Mouse (Mus musculus): ENCODE measurements at regions not wholly inside any gene's neighbourhood (a gene's known extent, or its start where the extent isn't known, plus 50 kb on each side); places are given as distances from the start of the nearest gene placed in this dataset.

DNA sequence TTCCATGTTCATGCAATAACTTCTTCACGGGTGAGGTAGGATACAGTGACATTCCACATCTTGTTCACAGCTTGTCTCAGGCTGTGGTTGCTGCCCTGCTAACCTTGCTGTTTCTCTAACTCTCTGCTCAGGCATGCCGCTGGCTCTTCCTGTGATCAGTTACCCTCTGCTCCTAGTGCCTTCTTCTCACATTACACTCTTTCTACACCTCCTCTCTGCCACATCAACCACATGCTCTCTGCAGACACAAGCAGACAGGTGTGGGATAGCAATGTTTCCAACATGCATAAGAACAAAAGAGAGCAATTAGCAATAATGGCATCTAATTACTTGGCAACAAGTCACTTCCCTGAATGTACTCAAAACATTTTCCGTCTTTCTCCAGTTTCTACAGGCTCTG lies 128.7 kb downstream of the Nfkbiz start:
- Histone ChIP-seq H3K4me3 (ENCODE audit: low read depth, low read length) (no peak overlapping the region), H3K27ac (ENCODE audit: low read depth, low read length) (no peak overlapping the region), H3K9me3 (ENCODE audit: low read length) (no peaks in the 10 kb centered on the region), H3K4me2 (ENCODE audit: low read depth, low read length, poor library complexity, severe bottlenecking) (no peak overlapping the region), H3K36me3 (ENCODE audit: insufficient read depth, low read length) (no peaks in the 10 kb centered on the region), H3K9ac (replicated peaks; ENCODE audit: low read length, poor library complexity, severe bottlenecking) (no peak overlapping the region), H3K4me1 (ENCODE audit: insufficient read depth, low read length) (no peaks in the 10 kb centered on the region), H3K27me3 (ENCODE audit: insufficient read depth, low read length) (no peaks in the 10 kb centered on the region)
- ATAC-seq (ENCODE audit: low FRiP score) (no peak), DNase-seq (ENCODE audit: low spot score) (no peak)
- 85% methylated on average over 3 of the region's 3 CpGs for WGBS
- TF ChIP-seq CTCF (IDR thresholded peaks at IDR 0.05) = no peak

DNA sequence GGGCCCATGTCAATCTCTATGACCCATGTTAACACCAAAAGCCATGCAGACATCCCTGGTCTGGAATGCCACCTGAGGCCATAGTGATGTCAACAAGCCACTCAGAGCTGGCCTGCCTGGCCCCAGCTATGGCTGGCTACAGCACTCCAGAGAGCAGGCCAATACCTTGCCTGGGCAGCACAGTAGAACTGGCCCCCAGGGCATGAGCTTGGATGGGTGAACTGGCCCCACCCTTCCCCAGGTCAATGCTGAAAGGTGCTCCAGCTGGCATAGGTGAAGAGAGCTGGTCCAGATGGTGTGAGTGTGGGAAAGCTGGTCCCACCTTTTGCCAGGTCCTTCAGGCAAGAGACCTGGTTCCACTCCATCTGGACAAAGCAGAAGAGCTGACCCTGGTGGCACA lies 132.2 kb downstream of the Nfkbiz start:
- H3K4me1 ChIP-seq (ENCODE audit: insufficient read depth, low read length) = no peaks in the 10 kb centered on the region
- DNase-seq (ENCODE audit: low spot score) (no peak), ATAC-seq (ENCODE audit: low FRiP score) (0 out of 2 replicates have a peak, but pooled peaks have one; percentile 31)
- H3K4me2 ChIP-seq (ENCODE audit: low read depth, low read length, poor library complexity, severe bottlenecking) = no peak overlapping the region
- TF ChIP-seq CTCF (IDR thresholded peaks at IDR 0.05) = no peak
- no peak overlapping the region for H3K4me3 ChIP-seq (ENCODE audit: low read depth, low read length)
- H3K9ac ChIP-seq (replicated peaks; ENCODE audit: low read length, poor library complexity, severe bottlenecking) = no peak overlapping the region
- no peak overlapping the region for H3K27ac ChIP-seq (ENCODE audit: low read depth, low read length)
- H3K27me3 ChIP-seq (ENCODE audit: insufficient read depth, low read length) = no peaks in the 10 kb centered on the region
- H3K36me3 ChIP-seq (ENCODE audit: insufficient read depth, low read length) = no peaks in the 10 kb centered on the region
- no peaks in the 10 kb centered on the region for H3K9me3 ChIP-seq (ENCODE audit: low read length)

DNA sequence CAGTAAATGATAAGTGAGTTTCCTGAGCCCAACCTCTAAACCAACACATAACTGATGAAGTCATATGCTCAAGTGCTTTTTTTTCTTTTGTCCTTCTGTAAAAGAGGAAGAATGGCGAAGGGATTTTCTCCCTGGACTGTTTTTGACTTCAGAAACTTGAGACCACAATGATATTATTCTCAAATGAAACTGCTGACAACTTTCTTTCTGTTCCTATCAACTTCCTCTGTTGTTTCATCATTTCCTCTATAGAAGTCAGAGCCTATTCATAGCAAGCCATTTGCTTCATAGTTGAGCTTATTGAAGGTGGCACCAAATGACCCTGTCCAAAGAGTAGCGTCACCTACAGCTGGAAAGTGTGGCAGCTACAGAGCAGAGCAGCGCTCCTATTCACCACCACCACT lies 140.2 kb downstream of the Nfkbiz start:
- Histone ChIP-seq H3K27me3 (ENCODE audit: insufficient read depth, low read length) (no peaks in the 10 kb centered on the region), H3K27ac (ENCODE audit: low read depth, low read length) (no peak overlapping the region), H3K9ac (replicated peaks; ENCODE audit: low read length, poor library complexity, severe bottlenecking) (no peak overlapping the region), H3K9me3 (ENCODE audit: low read length) (no peaks in the 10 kb centered on the region), H3K4me2 (ENCODE audit: low read depth, low read length, poor library complexity, severe bottlenecking) (no peak overlapping the region), H3K36me3 (ENCODE audit: insufficient read depth, low read length) (no peaks in the 10 kb centered on the region), H3K4me3 (ENCODE audit: low read depth, low read length) (no peak overlapping the region), H3K4me1 (ENCODE audit: insufficient read depth, low read length) (no peaks in the 10 kb centered on the region)
- DNase-seq (ENCODE audit: low spot score) (no peak), ATAC-seq (ENCODE audit: low FRiP score) (no peak)
- TF ChIP-seq CTCF (IDR thresholded peaks at IDR 0.05) = no peak
- WGBS = 86% methylated on average over 3 of the region's 3 CpGs

DNA sequence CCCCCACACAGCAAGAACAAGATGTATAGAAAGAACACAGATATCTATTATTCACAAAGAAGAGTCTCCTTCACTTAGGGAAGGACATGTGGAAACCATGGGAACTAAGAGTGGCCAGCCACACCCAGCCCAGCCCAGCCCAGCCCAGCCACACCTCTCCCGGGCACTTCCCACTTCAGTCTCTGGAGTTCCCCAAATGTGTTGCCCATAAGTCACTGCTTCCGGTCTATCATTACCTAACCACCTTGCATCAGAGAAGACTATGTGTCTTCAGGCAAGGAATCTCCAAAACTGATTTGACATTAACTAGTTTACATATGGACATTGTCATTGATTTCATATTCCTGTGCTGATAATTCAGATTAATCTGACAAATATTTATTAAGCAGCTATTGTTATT lies 147.6 kb downstream of the Nfkbiz start:
- no peak overlapping the region for H3K4me3 ChIP-seq (ENCODE audit: low read depth, low read length)
- no peaks in the 10 kb centered on the region for H3K4me1 ChIP-seq (ENCODE audit: insufficient read depth, low read length)
- ATAC-seq (ENCODE audit: low FRiP score) (no peak), DNase-seq (ENCODE audit: low spot score) (no peak)
- no peak overlapping the region for H3K9ac ChIP-seq (replicated peaks; ENCODE audit: low read length, poor library complexity, severe bottlenecking)
- no peak for TF ChIP-seq CTCF (IDR thresholded peaks at IDR 0.05)
- no peaks in the 10 kb centered on the region for H3K27me3 ChIP-seq (ENCODE audit: insufficient read depth, low read length)
- no peaks in the 10 kb centered on the region for H3K9me3 ChIP-seq (ENCODE audit: low read length)
- 89% methylated on average over 2 of the region's 2 CpGs for WGBS
- no peak overlapping the region for H3K27ac ChIP-seq (ENCODE audit: low read depth, low read length)
- H3K4me2 ChIP-seq (ENCODE audit: low read depth, low read length, poor library complexity, severe bottlenecking) = no peak overlapping the region
- no peaks in the 10 kb centered on the region for H3K36me3 ChIP-seq (ENCODE audit: insufficient read depth, low read length)

DNA sequence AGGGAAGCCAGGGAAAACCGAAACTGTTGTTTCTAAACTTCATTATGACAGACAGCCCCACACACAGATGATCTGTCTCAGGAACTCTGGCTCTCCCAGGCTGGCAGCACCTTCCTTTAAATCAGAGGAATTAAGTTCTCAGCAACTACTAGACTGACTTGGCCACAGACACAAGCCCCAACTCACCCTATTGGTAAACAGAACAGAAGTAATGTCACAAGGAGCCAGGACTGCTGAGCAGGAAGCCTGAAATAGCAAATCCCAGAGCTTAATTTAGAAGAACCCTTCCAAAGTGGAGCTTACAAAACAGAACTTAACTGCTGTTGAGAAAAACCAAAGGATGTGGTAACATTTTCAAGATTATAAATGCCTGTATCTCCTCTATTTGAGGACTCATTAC lies 174.8 kb downstream of the Nfkbiz start:
- H3K27ac ChIP-seq (ENCODE audit: low read depth, low read length) = no peak overlapping the region
- H3K4me2 ChIP-seq (ENCODE audit: low read depth, low read length, poor library complexity, severe bottlenecking) = no peak overlapping the region
- H3K9me3 ChIP-seq (ENCODE audit: low read length) = no peaks in the 10 kb centered on the region
- TF ChIP-seq CTCF (IDR thresholded peaks at IDR 0.05) = no peak
- H3K27me3 ChIP-seq (ENCODE audit: insufficient read depth, low read length) = no peaks in the 10 kb centered on the region
- no peak for ATAC-seq (ENCODE audit: low FRiP score)
- no peak overlapping the region for H3K9ac ChIP-seq (replicated peaks; ENCODE audit: low read length, poor library complexity, severe bottlenecking)
- no peaks in the 10 kb centered on the region for H3K4me1 ChIP-seq (ENCODE audit: insufficient read depth, low read length)
- no peak for DNase-seq (ENCODE audit: low spot score)
- 89% methylated on average over 1 of the region's 1 CpGs for WGBS
- no peak overlapping the region for H3K4me3 ChIP-seq (ENCODE audit: low read depth, low read length)
- no peaks in the 10 kb centered on the region for H3K36me3 ChIP-seq (ENCODE audit: insufficient read depth, low read length)

DNA sequence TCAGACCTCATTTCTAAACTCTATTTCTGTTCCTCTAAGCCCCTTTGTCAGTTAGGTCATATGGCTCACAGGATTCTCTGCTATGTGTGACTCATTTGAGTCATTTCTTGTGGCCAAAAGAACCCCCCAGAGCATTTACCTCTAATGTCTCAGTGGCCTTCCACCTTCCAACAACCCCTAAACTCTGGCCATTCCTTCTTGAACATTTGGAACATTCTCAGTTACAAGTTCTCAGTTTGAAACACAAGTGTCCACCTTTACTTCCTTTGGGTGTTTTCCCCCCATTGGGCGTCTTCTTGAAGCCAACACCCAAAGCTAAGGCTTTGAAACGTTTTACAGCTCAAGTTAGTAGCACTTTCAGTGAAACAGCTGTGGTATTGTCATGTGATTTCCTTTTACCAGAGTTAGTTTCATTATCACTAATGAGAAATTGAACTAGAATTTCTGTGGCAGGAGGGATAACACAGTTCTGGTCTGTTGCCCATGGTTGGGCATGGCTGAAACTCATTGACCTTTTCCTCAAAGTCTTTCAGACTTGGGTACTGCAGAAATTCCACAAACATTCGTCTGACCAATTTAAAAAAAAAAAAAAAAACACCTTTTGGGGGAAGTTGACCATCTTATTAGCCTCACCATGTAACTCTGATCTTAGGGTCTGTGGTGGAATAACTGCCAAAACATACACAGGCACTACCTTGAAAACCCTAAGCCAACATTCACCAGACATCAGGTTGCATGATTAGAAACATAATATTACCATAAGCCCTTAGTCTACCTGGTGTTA lies 201.8 kb downstream of the Nfkbiz start:
- H3K4me2 ChIP-seq (ENCODE audit: low read depth, low read length, poor library complexity, severe bottlenecking) = no peak overlapping the region
- WGBS = 60% methylated on average over 3 of the region's 3 CpGs
- no peak overlapping the region for H3K4me3 ChIP-seq (ENCODE audit: low read depth, low read length)
- no peak overlapping the region for H3K9ac ChIP-seq (replicated peaks; ENCODE audit: low read length, poor library complexity, severe bottlenecking)
- no peaks in the 10 kb centered on the region for H3K9me3 ChIP-seq (ENCODE audit: low read length)
- ATAC-seq (ENCODE audit: low FRiP score) = no peak
- H3K27me3 ChIP-seq (ENCODE audit: insufficient read depth, low read length) = no peaks in the 10 kb centered on the region
- no peaks in the 10 kb centered on the region for H3K4me1 ChIP-seq (ENCODE audit: insufficient read depth, low read length)
- DNase-seq (ENCODE audit: low spot score) = no peak
- no peaks in the 10 kb centered on the region for H3K36me3 ChIP-seq (ENCODE audit: insufficient read depth, low read length)
- no peak for TF ChIP-seq CTCF (IDR thresholded peaks at IDR 0.05)
- H3K27ac ChIP-seq (ENCODE audit: low read depth, low read length) = no peak overlapping the region
